Mouse (Mus musculus) intestine, postnatal 0 days (tissue): Measurements from ENCODE around the gene Fgf12. TPM values are rescaled to one million over a fixed set of nuclear protein-coding genes. Genes with fewer than 3 reads are reported as not detected.

Source experiments
- ATAC-seq: fragments of 200-750 bp; cut with Nextera tagmentation; 2 replicates; pipeline ENCODE4 v1.8.0; 2017; ENCODE audit warnings: mild to moderate bottlenecking, moderate TSS enrichment, moderate library complexity
- H3K27ac ChIP-seq: fragments of 300-500 bp; sonication (generic); 2 replicates; pipeline ENCODE4 v1.5.1; 2014; ENCODE audit warnings: mild to moderate bottlenecking, low read depth, low read length, moderate library complexity
- H3K27me3 ChIP-seq: fragments of 300-500 bp; sonication (generic); replicated peaks from 2 replicates; pipeline ENCODE4 v1.6.1; 2014; ENCODE audit warnings: low read length, mixed read lengths; ENCODE audit not compliant: control insufficient read depth, insufficient read depth
- H3K36me3 ChIP-seq: fragments of 300-500 bp; sonication (generic); 2 replicates; pipeline ENCODE4 v1.6.1; 2014; ENCODE audit warnings: mild to moderate bottlenecking, moderate library complexity; ENCODE audit not compliant: control insufficient read depth, insufficient read depth
- H3K4me1 ChIP-seq: fragments of 300-500 bp; sonication (generic); replicated peaks from 2 replicates; pipeline ENCODE4 v1.6.1; 2014; ENCODE audit warnings: antibody characterized with exemption, low read length, mixed read lengths; ENCODE audit not compliant: control insufficient read depth, insufficient read depth
- H3K4me2 ChIP-seq: fragments of 300-500 bp; sonication (generic); replicated peaks from 2 replicates; pipeline ENCODE4 v1.6.1; 2014; ENCODE audit warnings: low read depth, mild to moderate bottlenecking, moderate library complexity
- H3K4me3 ChIP-seq: fragments of 300-500 bp; sonication (generic); 2 replicates; pipeline ENCODE4 v1.5.1; 2014; ENCODE audit warnings: low read depth, low read length
- H3K9ac ChIP-seq: fragments of 300-500 bp; sonication (generic); 2 replicates; pipeline ENCODE4 v1.6.1; 2014; ENCODE audit warnings: mild to moderate bottlenecking, low read depth, low read length
- H3K9me3 ChIP-seq: fragments of 300-500 bp; sonication (generic); 2 replicates; pipeline ENCODE4 v1.6.1; 2016; ENCODE audit warnings: mixed run types; ENCODE audit not compliant: control insufficient read depth
- CTCF ChIP-seq: sonication (generic); IDR thresholded peaks from 2 replicates; pipeline ENCODE4 v1.5.1; 2016; ENCODE audit warnings: low read depth, mild to moderate bottlenecking, control low read depth, antibody characterized with exemption, moderate library complexity
- WGBS: fragments of 180-500 bp; shearing (Covaris S2); extraction: QIAGEN DNeasy Blood & Tissue Kit; methylation state at CpG from one replicate; pipeline ENCODE4 v1.1.7; 2014; 5-methylcytosine and 5-hydroxymethylcytosine counted together
- polyA plus RNA-seq: library from polyadenylated mRNA; unstranded; fragments of >200 nt; fragmentation: Nextera tagmentation; extraction: Ambion mirVana; gene quantifications from 2 replicates; pipeline ENCODE4 v1.2.1, GENCODE M21; 2015

Fgf12 gene
- polyA plus RNA-seq, 1 experiment from 2014 or later, result 0.42 TPM

DNA sequence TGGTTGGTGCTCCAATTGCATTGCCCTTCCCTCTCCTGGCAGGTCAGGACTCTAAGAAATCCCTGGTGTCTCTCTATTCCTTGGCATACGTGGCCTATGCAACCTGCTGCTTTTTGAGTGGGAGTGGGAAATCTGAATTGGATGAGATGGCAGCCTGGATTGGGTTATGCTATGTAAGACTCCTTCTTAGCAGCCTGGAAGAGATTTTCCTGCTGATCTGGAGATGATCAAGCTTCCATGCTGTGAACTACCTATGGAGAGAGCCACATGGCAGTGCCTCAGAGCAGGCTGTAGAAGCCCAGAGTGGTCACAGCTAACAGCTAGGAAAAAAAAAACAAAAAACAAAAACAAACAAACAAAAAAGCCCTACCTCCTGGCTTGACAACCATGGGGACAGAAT, 277.3 kb downstream of the Fgf12 start:
- Histone ChIP-seq H3K36me3 (no peaks in the 10 kb centered on the region), H3K27me3 (no peaks in the 10 kb centered on the region), H3K27ac (no peak overlapping the region), H3K4me3 (no peak overlapping the region), H3K4me2 (no peak overlapping the region), H3K9ac (no peak overlapping the region), H3K9me3 (no peaks in the 10 kb centered on the region), H3K4me1 (no peaks in the 10 kb centered on the region)
- ATAC-seq, result no peak
- 62% methylated on average over 1 of the region's 1 CpGs for WGBS
- no peak for TF ChIP-seq CTCF

DNA sequence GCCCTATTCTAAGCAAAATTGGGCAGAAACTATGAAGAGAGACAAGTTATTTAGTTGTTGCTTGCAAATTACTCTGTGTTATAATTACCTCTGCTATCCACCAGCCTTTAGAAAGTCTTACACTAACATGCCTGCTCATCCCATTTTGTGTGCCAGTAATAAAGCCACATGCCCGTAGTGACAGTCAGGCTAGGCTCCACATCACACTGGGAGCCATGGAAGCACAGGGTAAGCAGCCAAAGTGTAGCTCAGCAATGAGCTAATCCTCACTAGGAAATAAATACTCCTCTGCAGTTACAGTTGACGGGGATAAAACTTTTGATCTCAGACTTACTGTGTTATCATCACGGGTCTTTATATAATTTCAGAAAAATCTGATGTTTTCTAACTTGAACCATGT, 298.0 kb downstream of the Fgf12 start:
- H3K9me3 ChIP-seq, result no peaks in the 10 kb centered on the region
- no peak overlapping the region for H3K4me3 ChIP-seq
- no peak for ATAC-seq
- H3K27me3 ChIP-seq, result no peaks in the 10 kb centered on the region
- no peak overlapping the region for H3K9ac ChIP-seq
- TF ChIP-seq CTCF, result no peak
- H3K36me3 ChIP-seq, result no peaks in the 10 kb centered on the region
- no peaks in the 10 kb centered on the region for H3K4me1 ChIP-seq
- no peak overlapping the region for H3K27ac ChIP-seq
- no peak overlapping the region for H3K4me2 ChIP-seq
- WGBS, result 76% methylated on average over 3 of the region's 3 CpGs

DNA sequence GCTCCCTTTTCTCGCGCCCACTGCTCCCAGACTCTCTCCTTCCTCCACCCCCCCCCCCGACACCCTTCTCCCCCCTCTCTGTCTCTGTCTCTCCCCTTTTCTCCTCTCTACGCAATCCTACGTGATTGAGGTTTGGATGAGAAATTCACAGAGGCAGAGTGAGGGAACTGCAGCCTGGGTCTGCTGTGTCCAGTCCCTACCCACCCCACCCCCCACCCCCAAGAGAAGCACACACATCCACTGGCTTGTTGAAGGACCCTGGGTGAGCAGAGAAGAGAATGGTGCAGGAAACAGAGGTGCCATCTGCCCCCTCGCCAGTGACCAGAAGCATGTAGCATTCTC, 305.8 kb downstream of the Fgf12 start:
- Histone ChIP-seq H3K4me1 (0 out of 2 replicates have a peak, but pooled peaks cover 4% of the 10 kb centered on the region), H3K36me3 (no peaks in the 10 kb centered on the region), H3K9me3 (no peaks in the 10 kb centered on the region), H3K4me3 (peak overlapping the region; percentile 63), H3K27ac (no peak overlapping the region), H3K27me3 (peaks cover 58% of the 10 kb centered on the region), H3K4me2 (peak overlapping the region; percentile 99), H3K9ac (no peak overlapping the region)
- no peak for ATAC-seq
- under 1% methylated on average over 4 of the region's 6 CpGs for WGBS
- no peak for TF ChIP-seq CTCF

DNA sequence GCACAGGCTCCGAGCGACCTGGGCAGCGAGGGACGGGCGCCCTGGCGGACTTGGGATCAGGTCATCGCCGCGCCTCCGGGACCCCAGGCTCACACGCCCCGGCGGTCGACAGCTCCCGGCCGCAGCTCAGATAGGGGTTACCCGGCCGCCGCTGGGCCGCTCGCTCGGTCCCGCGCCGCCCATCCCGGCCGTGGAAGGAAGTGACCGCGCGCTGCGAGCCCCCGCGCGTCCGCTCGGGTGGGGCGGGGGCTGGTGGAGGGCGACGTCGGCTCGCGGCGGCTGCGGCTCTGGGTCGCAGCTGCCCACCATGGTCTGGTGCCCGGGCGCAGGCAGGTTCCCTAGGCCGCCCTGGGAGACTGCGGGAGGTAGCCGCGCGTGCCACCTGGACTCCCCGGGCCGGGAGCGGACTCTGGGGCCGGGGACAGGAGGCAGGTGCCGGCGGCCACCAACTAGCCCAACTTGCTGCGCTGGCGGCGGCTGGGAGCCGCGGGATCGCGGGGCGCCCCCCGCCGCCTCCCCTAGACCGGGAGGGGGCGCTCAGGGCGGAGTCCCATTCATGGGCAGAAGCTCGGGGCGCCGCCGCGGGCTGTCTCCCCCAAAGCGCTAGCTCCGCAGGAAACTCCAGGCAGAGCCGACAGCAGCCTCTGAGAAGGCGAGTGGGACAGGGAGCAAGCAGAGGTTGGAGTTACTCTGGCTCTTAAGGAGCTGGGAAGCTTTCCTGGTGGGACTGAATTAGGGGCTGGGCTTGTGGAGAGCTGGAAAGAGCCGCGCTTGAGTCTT, 306.3 kb downstream of the Fgf12 start:
- H3K4me2 ChIP-seq, result peak overlapping the region; percentile 99
- no peaks in the 10 kb centered on the region for H3K36me3 ChIP-seq
- TF ChIP-seq CTCF, result 0 out of 2 replicates have a peak, but pooled peaks have one; percentile 27
- H3K4me1 ChIP-seq, result 0 out of 2 replicates have a peak, but pooled peaks cover 4% of the 10 kb centered on the region
- H3K9me3 ChIP-seq, result no peaks in the 10 kb centered on the region
- H3K4me3 ChIP-seq, result peak overlapping the region; percentile 63
- peak; percentile 66 for ATAC-seq
- peaks cover 58% of the 10 kb centered on the region for H3K27me3 ChIP-seq
- H3K27ac ChIP-seq, result no peak overlapping the region
- WGBS, result under 1% methylated on average over 73 of the region's 82 CpGs
- H3K9ac ChIP-seq, result peak overlapping the region; percentile 26; the same call in 1 of the 2 replicates

DNA sequence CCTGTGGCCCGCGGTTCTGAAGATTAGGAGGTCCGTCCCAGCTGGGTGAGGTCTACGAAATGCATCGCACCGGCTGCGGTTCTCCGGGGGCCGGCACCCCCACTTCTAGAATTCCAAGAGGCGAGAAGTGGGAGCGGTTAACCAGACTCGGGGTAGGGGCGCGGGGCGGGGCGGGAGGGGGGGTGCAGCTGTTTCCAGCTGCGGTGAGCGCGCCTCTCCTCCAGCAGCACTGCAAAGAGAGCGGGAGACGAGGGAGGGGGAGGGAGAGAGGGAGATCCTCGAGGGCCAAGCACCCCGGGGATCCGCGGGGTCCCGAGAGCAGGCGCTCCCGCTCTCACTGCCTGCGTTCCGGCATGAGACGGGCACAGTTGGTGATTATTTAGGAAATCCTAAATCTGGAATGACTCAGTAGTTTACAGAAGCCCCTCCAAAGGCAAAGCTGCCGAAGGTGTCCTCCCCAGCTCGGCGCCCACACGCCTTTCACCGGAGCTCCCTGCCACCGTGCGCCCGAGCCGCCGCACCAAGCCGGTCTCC, 307.0 kb downstream of the Fgf12 start:
- Histone ChIP-seq H3K9ac (peak overlapping the region; percentile 26; the same call in 1 of the 2 replicates), H3K4me3 (peak overlapping the region; percentile 63), H3K27ac (no peak overlapping the region), H3K36me3 (no peaks in the 10 kb centered on the region), H3K27me3 (peaks cover 58% of the 10 kb centered on the region), H3K4me2 (peak overlapping the region; percentile 99), H3K4me1 (0 out of 2 replicates have a peak, but pooled peaks cover 4% of the 10 kb centered on the region), H3K9me3 (no peaks in the 10 kb centered on the region)
- 0 out of 2 replicates have a peak, but pooled peaks have one; percentile 22 for ATAC-seq
- TF ChIP-seq CTCF, result no peak
- under 1% methylated on average over 40 of the region's 42 CpGs for WGBS

DNA sequence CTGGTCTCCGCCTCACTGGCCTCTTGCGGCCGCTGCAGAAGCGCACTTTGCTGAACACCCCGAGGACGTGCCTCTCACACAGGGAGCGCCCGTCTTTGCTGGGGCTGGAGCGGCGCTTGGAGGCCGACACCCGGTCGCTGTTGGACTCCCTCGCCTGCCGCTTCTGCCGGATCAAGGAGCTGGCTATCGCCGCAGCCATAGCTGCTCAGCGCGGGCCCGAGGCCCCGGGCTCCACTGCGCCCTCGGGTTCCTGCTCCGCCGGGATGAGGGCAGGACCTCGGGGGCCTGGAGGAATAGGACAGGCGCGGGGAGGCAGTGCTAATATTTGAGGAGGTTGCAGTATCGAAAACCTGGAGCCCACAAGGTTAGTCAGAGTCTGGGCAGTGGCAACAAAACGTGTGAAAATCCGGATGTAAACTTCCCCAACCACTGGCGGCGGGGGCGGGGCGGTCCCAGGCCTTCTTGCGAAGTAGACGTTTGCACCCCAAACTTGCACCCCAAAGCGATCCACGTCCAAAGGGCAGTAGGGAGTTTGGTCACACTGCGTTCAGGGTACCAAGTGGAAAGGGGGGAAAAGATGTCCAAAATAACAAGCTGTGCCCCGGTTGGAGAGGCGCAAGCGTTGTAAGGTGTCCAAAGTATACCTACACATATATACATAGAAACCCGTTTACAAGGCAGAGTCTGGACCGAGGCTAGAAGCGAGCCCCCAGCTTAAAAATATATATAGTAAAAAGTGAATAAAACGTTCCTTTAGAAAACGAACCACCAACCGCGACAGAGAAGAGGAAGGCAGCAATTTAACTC, 307.7 kb downstream of the Fgf12 start:
- 0 out of 2 replicates have a peak, but pooled peaks have one; percentile 19 for ATAC-seq
- Histone ChIP-seq H3K4me2 (peak overlapping the region; percentile 99), H3K9ac (no peak overlapping the region), H3K36me3 (no peaks in the 10 kb centered on the region), H3K9me3 (no peaks in the 10 kb centered on the region), H3K4me3 (peak overlapping the region; percentile 63), H3K4me1 (0 out of 2 replicates have a peak, but pooled peaks cover 4% of the 10 kb centered on the region), H3K27ac (no peak overlapping the region), H3K27me3 (peaks cover 58% of the 10 kb centered on the region)
- peak; percentile 28 for TF ChIP-seq CTCF
- 1% methylated on average over 51 of the region's 51 CpGs for WGBS
